Mouse (Mus musculus): Measurements from ENCODE around the gene Dimt1.
"Not testable (repeated sequence)": the region's sequence is repeated elsewhere in the genome, so short reads cannot be mapped to it uniquely, and the experiment has no call there.

Dimt1 gene

GRCm38 (mm10) chr13:106941211-106941976 is 5.5 kb upstream of the Dimt1 start:
- Histone ChIP-seq H3K36me3 (ENCODE audit: control insufficient read depth, insufficient read depth, low read length, poor library complexity, severe bottlenecking) (no peaks in the 10 kb centered on the region), H3K27me3 (ENCODE audit: control insufficient read depth, insufficient read depth, low read length, poor library complexity, severe bottlenecking) (no peaks in the 10 kb centered on the region)
- peak; percentile 28 for DNase-seq (ENCODE audit: low read depth, low spot score)

GRCm38 (mm10) chr13:106942721-106943120 is 4.2 kb upstream of the Dimt1 start:
- no peak for DNase-seq (ENCODE audit: low read depth, low spot score)
- no peaks in the 10 kb centered on the region for H3K36me3 ChIP-seq (ENCODE audit: control insufficient read depth, insufficient read depth, low read length, poor library complexity, severe bottlenecking)
- H3K27me3 ChIP-seq (ENCODE audit: control insufficient read depth, insufficient read depth, low read length, poor library complexity, severe bottlenecking): no peaks in the 10 kb centered on the region

- no peak for DNase-seq (ENCODE audit: low read depth, low spot score)
- Histone ChIP-seq H3K27me3 (ENCODE audit: control insufficient read depth, insufficient read depth, low read length, poor library complexity, severe bottlenecking) (no peaks in the 10 kb centered on the region), H3K36me3 (ENCODE audit: control insufficient read depth, insufficient read depth, low read length, poor library complexity, severe bottlenecking) (0 out of 2 replicates have a peak, but pooled peaks cover 3% of the 10 kb centered on the region)
Observed at GRCm38 (mm10) chr13:106945518-106945917, 1.4 kb upstream of the Dimt1 start.

- Histone ChIP-seq H3K36me3 (ENCODE audit: control insufficient read depth, insufficient read depth, low read length, poor library complexity, severe bottlenecking) (peaks cover 5% of the 10 kb centered on the region; the same call in 1 of the 2 replicates), H3K27me3 (ENCODE audit: control insufficient read depth, insufficient read depth, low read length, poor library complexity, severe bottlenecking) (no peaks in the 10 kb centered on the region)
- DNase-seq (ENCODE audit: low read depth, low spot score): no peak
Observed at GRCm38 (mm10) chr13:106947583-106947982, 656 bp downstream of the Dimt1 start.

- no peak for DNase-seq (ENCODE audit: low read depth, low spot score)
- no peaks in the 10 kb centered on the region for H3K27me3 ChIP-seq (ENCODE audit: control insufficient read depth, insufficient read depth, low read length, poor library complexity, severe bottlenecking)
- peaks cover 5% of the 10 kb centered on the region; the same call in 1 of the 2 replicates for H3K36me3 ChIP-seq (ENCODE audit: control insufficient read depth, insufficient read depth, low read length, poor library complexity, severe bottlenecking)
Observed at GRCm38 (mm10) chr13:106954880-106955279, 8.0 kb downstream of the Dimt1 start.

GRCm38 (mm10) chr13:106957554-106957953 is 10.6 kb downstream of the Dimt1 start:
- DNase-seq (ENCODE audit: low read depth, low spot score): no peak
- Histone ChIP-seq H3K27me3 (ENCODE audit: control insufficient read depth, insufficient read depth, low read length, poor library complexity, severe bottlenecking) (no peaks in the 10 kb centered on the region), H3K36me3 (ENCODE audit: control insufficient read depth, insufficient read depth, low read length, poor library complexity, severe bottlenecking) (peaks cover 6% of the 10 kb centered on the region; the same call in 1 of the 2 replicates)

- no peak for DNase-seq (ENCODE audit: low read depth, low spot score)
- Histone ChIP-seq H3K27me3 (ENCODE audit: control insufficient read depth, insufficient read depth, low read length, poor library complexity, severe bottlenecking) (no peaks in the 10 kb centered on the region), H3K36me3 (ENCODE audit: control insufficient read depth, insufficient read depth, low read length, poor library complexity, severe bottlenecking) (peaks cover 6% of the 10 kb centered on the region; the same call in 1 of the 2 replicates)
Observed at GRCm38 (mm10) chr13:106958286-106958685, 11.4 kb downstream of the Dimt1 start.

GRCm38 (mm10) chr13:106960557-106960956 is 13.6 kb downstream of the Dimt1 start:
- no peaks in the 10 kb centered on the region for H3K27me3 ChIP-seq (ENCODE audit: control insufficient read depth, insufficient read depth, low read length, poor library complexity, severe bottlenecking)
- no peak for DNase-seq (ENCODE audit: low read depth, low spot score)
- H3K36me3 ChIP-seq (ENCODE audit: control insufficient read depth, insufficient read depth, low read length, poor library complexity, severe bottlenecking): peaks cover 6% of the 10 kb centered on the region; the same call in 1 of the 2 replicates

- Histone ChIP-seq H3K27me3 (ENCODE audit: control insufficient read depth, insufficient read depth, low read length, poor library complexity, severe bottlenecking) (no peaks in the 10 kb centered on the region), H3K36me3 (ENCODE audit: control insufficient read depth, insufficient read depth, low read length, poor library complexity, severe bottlenecking) (peaks cover 8% of the 10 kb centered on the region; the same call in 1 of the 2 replicates)
- DNase-seq (ENCODE audit: low read depth, low spot score): no peak
Observed at GRCm38 (mm10) chr13:106961496-106961895, 14.6 kb downstream of the Dimt1 start.

GRCm38 (mm10) chr13:106996891-106997290 is 50.0 kb downstream of the Dimt1 start:
- no peak for DNase-seq (ENCODE audit: low read depth, low spot score)
- peaks cover 7% of the 10 kb centered on the region; the same call in 1 of the 2 replicates for H3K36me3 ChIP-seq (ENCODE audit: control insufficient read depth, insufficient read depth, low read length, poor library complexity, severe bottlenecking)
- no peaks in the 10 kb centered on the region for H3K27me3 ChIP-seq (ENCODE audit: control insufficient read depth, insufficient read depth, low read length, poor library complexity, severe bottlenecking)

GRCm38 (mm10) chr13:106997557-106997956 is 50.6 kb downstream of the Dimt1 start:
- not testable (repeated sequence) for H3K36me3 ChIP-seq (ENCODE audit: control insufficient read depth, insufficient read depth, low read length, poor library complexity, severe bottlenecking); H3K27me3 ChIP-seq (ENCODE audit: control insufficient read depth, insufficient read depth, low read length, poor library complexity, severe bottlenecking); DNase-seq (ENCODE audit: low read depth, low spot score)

- H3K36me3 ChIP-seq (ENCODE audit: control insufficient read depth, insufficient read depth, low read length, poor library complexity, severe bottlenecking): peaks cover 5% of the 10 kb centered on the region; the same call in 1 of the 2 replicates
- DNase-seq (ENCODE audit: low read depth, low spot score): no peak
- H3K27me3 ChIP-seq (ENCODE audit: control insufficient read depth, insufficient read depth, low read length, poor library complexity, severe bottlenecking): no peaks in the 10 kb centered on the region
Observed at GRCm38 (mm10) chr13:106998026-106998425, 51.1 kb downstream of the Dimt1 start.

GRCm38 (mm10) chr13:106998671-106999070 is 51.7 kb downstream of the Dimt1 start:
- peak; percentile 75 for DNase-seq (ENCODE audit: low read depth, low spot score)
- Histone ChIP-seq H3K36me3 (ENCODE audit: control insufficient read depth, insufficient read depth, low read length, poor library complexity, severe bottlenecking) (peaks cover 2% of the 10 kb centered on the region; the same call in 1 of the 2 replicates), H3K27me3 (ENCODE audit: control insufficient read depth, insufficient read depth, low read length, poor library complexity, severe bottlenecking) (no peaks in the 10 kb centered on the region)

GRCm38 (mm10) chr13:107003211-107003610 is 56.3 kb downstream of the Dimt1 start:
- Histone ChIP-seq H3K36me3 (ENCODE audit: control insufficient read depth, insufficient read depth, low read length, poor library complexity, severe bottlenecking) (peaks cover 2% of the 10 kb centered on the region; the same call in 1 of the 2 replicates), H3K27me3 (ENCODE audit: control insufficient read depth, insufficient read depth, low read length, poor library complexity, severe bottlenecking) (no peaks in the 10 kb centered on the region)
- DNase-seq (ENCODE audit: low read depth, low spot score): no peak

- Histone ChIP-seq H3K27me3 (ENCODE audit: control insufficient read depth, insufficient read depth, low read length, poor library complexity, severe bottlenecking) (no peaks in the 10 kb centered on the region), H3K36me3 (ENCODE audit: control insufficient read depth, insufficient read depth, low read length, poor library complexity, severe bottlenecking) (no peaks in the 10 kb centered on the region)
- no peak for DNase-seq (ENCODE audit: low read depth, low spot score)
Observed at GRCm38 (mm10) chr13:107008174-107008573, 61.2 kb downstream of the Dimt1 start.

Data from splenic B cell, adult 2 months (primary cell).